Mouse (Mus musculus) ES-E14 (cell line): ENCODE results near the gene Celsr1.

ENCODE experiments used
- ZC3H11A ChIP-seq: IDR thresholded peaks from 2 replicates; pipeline ENCODE4 v1.6.1; 2012; ENCODE audit warnings: low read depth, mild to moderate bottlenecking, inconsistent platforms, low read length, borderline replicate concordance
- ZNF384 ChIP-seq: IDR thresholded peaks from 2 replicates; pipeline ENCODE4 v1.6.1; 2012; ENCODE audit warnings: low read depth, low read length, inconsistent platforms

DNA sequence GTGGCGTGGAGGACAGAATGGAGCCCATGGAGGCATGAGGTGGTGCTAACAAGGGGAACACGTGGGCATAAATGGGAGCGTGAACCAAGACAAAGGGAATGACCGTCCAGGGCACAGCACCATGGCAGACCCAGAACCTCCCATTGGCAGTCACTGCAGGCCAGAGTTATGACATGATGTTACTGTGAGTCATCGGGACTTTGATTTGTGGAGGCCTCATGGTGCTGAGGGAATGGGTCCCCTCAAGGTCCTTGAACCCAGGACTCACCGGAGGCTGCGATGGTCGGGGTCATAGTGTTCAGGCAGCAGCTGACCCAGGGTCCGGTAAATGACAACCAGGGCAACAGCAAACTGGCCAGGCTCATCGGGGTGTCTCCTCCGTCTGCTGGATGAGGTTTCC lies 111.7 kb downstream of the Celsr1 start:
- TF ChIP-seq ZNF384 (no peak), ZC3H11A (no peak)
